Mouse (Mus musculus) cortical plate, adult 2 months (tissue): Measurements from ENCODE around the gene Igfals.

Experiments used
- CTCF ChIP-seq: fragments of 200-500 bp; IDR thresholded peaks from 2 replicates; pipeline ENCODE4 v1.5.1; 2011; ENCODE audit warnings: mild to moderate bottlenecking, control low read depth, low read length; ENCODE audit not compliant: insufficient read depth; ENCODE audit errors: extremely low read depth
- POLR2A ChIP-seq: fragments of 200-500 bp; IDR thresholded peaks from 2 replicates; pipeline ENCODE4 v1.6.1; 2011; ENCODE audit warnings: mild to moderate bottlenecking, low read length, control low read depth; ENCODE audit not compliant: insufficient read depth; ENCODE audit errors: extremely low read depth

GRCm38 (mm10) chr17:24857831-24858470 is 7.8 kb upstream of the Igfals start:
- TF ChIP-seq CTCF (no peak), POLR2A (no peak)
